16 mouse cellular contexts compared by ENCODE assay signal in genomic region chr19:6569561-6569960, GRCm38 (mm10). TPM values are rescaled to one million over a fixed set of nuclear protein-coding genes. Genes with fewer than 3 reads are reported as not detected.
"Had no signal": no experiment of that assay in that cellular context is flagged by ENCODE, and none has a peak within 500 bp of the region (broad histone marks: within the 10 kb centered on the region; RNA-seq: fewer than 3 reads in every experiment).

No protein-coding gene starts in this region.

- DNase-seq: kidney, adult 8-10 months; layer of hippocampus, adult 9-11 months; layer of hippocampus, postnatal 36 days; lung, embryonic 14.5 days; lung, postnatal 10 days; lung, postnatal 4 days; retina, postnatal 1 day; thymus, adult 2 months; thymus, postnatal 25 days had no signal

- H3K9me3 ChIP-seq: limb, embryonic 15.5 days; liver, embryonic 12.5 days; stomach, embryonic 15.5 days had no signal

- H3K4me1 ChIP-seq: limb, embryonic 15.5 days; liver, embryonic 12.5 days; stomach, embryonic 15.5 days had no signal

- H3K36me3 ChIP-seq: limb, embryonic 15.5 days; liver, embryonic 12.5 days; stomach, embryonic 15.5 days had no signal

- H3K27ac ChIP-seq: limb, embryonic 15.5 days; liver, embryonic 12.5 days; stomach, embryonic 15.5 days had no signal

- H3K4me3 ChIP-seq: limb, embryonic 15.5 days; liver, embryonic 12.5 days; myocyte; stomach, embryonic 15.5 days had no signal

- H3K9ac ChIP-seq: limb, embryonic 15.5 days; liver, embryonic 12.5 days; lung, embryonic 14.5 days; stomach, embryonic 15.5 days had no signal

- ATAC-seq: liver, embryonic 12.5 days had no signal

- H3K4me2 ChIP-seq: limb, embryonic 15.5 days; liver, embryonic 12.5 days; lung, embryonic 14.5 days; stomach, embryonic 15.5 days had no signal

- H3K27me3 ChIP-seq: limb, embryonic 15.5 days; stomach, embryonic 15.5 days had no signal

RNA-seq across cellular contexts. Expression of gene Slc22a12, which starts 26.7 kb away (rescaled TPM):
- polyA plus RNA-seq: limb, embryonic 11.5 days; limb, embryonic 15.5 days; liver, embryonic 12.5 days; liver, embryonic 16.5 days; lung, embryonic 14.5 days; myocyte; neural tube, embryonic 11.5 days; stomach, embryonic 15.5 days had no signal
